Mouse (Mus musculus) spleen, postnatal 36 days (tissue): Measurements from ENCODE around the gene Sptb.
A peak's percentile ranks its signal among the peaks of the same experiment; 100 is the strongest.

Experiments used
- DNase-seq, 2 experiments: peaks; one replicate each; pipeline ENCODE4 v3.0.0; 2022; ENCODE audit warnings: low spot score in 2 of 2, mixed read lengths in 1 of 2

The Sptb gene

GRCm38 (mm10) chr12:76608241-76608640 lies 102.1 kb downstream of the Sptb start:
- no peak for DNase-seq

- DNase-seq, result no peak
These were observed 104.5 kb downstream of the Sptb start for GRCm38 (mm10) chr12:76605837-76606236.

- DNase-seq, result no peak
These were observed 105.8 kb downstream of the Sptb start for GRCm38 (mm10) chr12:76604546-76604945.

GRCm38 (mm10) chr12:76603779-76604178 lies 106.6 kb downstream of the Sptb start:
- no peak for DNase-seq

- no peak for DNase-seq
These were observed 112.0 kb downstream of the Sptb start for GRCm38 (mm10) chr12:76598196-76598928.

GRCm38 (mm10) chr12:76597577-76598100 lies 112.7 kb downstream of the Sptb start:
- no peak for DNase-seq

GRCm38 (mm10) chr12:76596292-76597023 lies 113.9 kb downstream of the Sptb start:
- peak; percentile 53 for DNase-seq

GRCm38 (mm10) chr12:76595830-76596229 lies 114.5 kb downstream of the Sptb start:
- DNase-seq, result no peak

GRCm38 (mm10) chr12:76594556-76594955 lies 115.8 kb downstream of the Sptb start:
- no peak for DNase-seq

- DNase-seq, result peak; percentile 79 to 87
These were observed 116.5 kb downstream of the Sptb start for GRCm38 (mm10) chr12:76593839-76594322.

- no peak for DNase-seq
These were observed 117.1 kb downstream of the Sptb start for GRCm38 (mm10) chr12:76593254-76593653.

- DNase-seq, result peak in 1 of 2 experiments; percentile 33
These were observed 118.1 kb downstream of the Sptb start for GRCm38 (mm10) chr12:76592213-76592612.

- DNase-seq, result no peak
These were observed 119.3 kb downstream of the Sptb start for GRCm38 (mm10) chr12:76591037-76591436.

GRCm38 (mm10) chr12:76589531-76589930 lies 120.8 kb downstream of the Sptb start:
- DNase-seq, result no peak

- no peak for DNase-seq
These were observed 123.0 kb downstream of the Sptb start for GRCm38 (mm10) chr12:76587357-76587756.

- DNase-seq, result no peak
These were observed 125.3 kb downstream of the Sptb start for GRCm38 (mm10) chr12:76585028-76585427.

GRCm38 (mm10) chr12:76583454-76583853 lies 126.9 kb downstream of the Sptb start:
- no peak for DNase-seq

GRCm38 (mm10) chr12:76582841-76583240 lies 127.5 kb downstream of the Sptb start:
- DNase-seq, result no peak

GRCm38 (mm10) chr12:76582139-76582538 lies 128.2 kb downstream of the Sptb start:
- no peak for DNase-seq

GRCm38 (mm10) chr12:76579806-76580205 lies 130.5 kb downstream of the Sptb start:
- no peak for DNase-seq

GRCm38 (mm10) chr12:76578465-76578864 lies 131.9 kb downstream of the Sptb start:
- DNase-seq, result no peak

GRCm38 (mm10) chr12:76577858-76578257 lies 132.5 kb downstream of the Sptb start:
- no peak for DNase-seq

- DNase-seq, result no peak
These were observed 133.5 kb downstream of the Sptb start for GRCm38 (mm10) chr12:76576806-76577205.
